Mouse (Mus musculus) heart, adult 8-10 months (tissue): ENCODE results near the gene Tpm1. TPM values are rescaled to one million over a fixed set of nuclear protein-coding genes. Genes with fewer than 3 reads are reported as not detected.
A peak's percentile ranks its signal among the peaks of the same experiment; 100 is the strongest.

ENCODE experiments used
- DNase-seq: peaks from one replicate; pipeline ENCODE4 v3.0.0; 2022; ENCODE audit warnings: low spot score
- total RNA-seq, 4 experiments: library from RNA; stranded (reverse); gene quantifications; 2 replicates each; pipeline ENCODE4 v1.2.4; 2022

Tpm1 gene
- total RNA-seq, 4 experiments from 2014 or later = 9,382 to 12,072 (median 10,190) TPM

DNA sequence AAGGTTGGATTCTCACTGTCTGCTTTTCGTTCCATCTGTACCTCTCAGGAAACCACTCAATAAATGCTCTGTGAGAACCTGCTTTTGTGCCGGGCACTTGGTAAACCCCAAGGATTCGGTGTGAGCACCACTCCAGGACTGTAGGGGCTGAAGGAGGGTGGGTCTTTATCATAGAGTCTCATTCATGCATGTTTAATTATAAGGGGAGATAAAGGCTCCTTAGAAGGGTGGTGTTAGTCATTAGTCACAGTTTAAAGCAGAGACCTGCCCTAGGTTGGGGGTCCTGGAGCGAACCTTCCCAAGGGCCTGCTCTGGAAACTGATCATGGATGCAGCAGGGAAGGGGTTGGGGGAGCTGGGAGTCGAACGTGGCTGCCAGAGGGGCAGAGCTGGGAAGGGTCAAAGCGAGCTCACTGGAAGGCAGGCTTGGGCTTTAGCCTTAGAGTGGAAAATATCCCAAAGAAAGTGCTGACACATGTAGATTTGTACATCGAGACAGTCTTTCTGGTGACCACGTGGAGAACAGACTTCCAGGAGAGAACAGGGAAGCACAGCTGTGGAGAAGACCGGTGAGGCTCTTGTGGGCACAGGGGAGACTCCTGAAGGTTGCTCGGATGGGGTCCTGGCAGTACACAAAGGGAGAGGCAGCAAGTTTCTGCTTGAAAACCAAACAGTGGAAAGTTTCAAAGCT is 60.9 kb downstream of the Tpm1 start:
- DNase-seq = no peak

DNA sequence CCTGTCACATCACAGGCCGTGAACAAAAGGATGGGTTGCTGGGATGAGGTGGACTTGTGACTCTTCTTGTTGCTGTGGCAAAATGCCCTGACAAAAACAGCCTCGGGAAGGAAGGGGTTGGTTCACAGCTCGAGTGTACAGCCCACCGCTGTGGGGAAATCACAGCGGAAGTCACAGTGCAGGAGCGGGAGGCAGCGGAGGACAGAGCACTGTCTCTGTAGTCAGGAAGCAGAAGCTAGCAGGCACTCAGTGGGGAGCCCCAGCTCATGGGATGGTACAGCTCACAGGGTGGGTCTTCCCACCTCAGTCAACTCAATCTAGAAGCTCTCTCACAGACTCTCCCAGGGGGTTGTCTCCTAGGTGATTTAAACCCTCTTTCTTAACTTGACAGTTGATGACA is 63.8 kb downstream of the Tpm1 start:
- DNase-seq = no peak

DNA sequence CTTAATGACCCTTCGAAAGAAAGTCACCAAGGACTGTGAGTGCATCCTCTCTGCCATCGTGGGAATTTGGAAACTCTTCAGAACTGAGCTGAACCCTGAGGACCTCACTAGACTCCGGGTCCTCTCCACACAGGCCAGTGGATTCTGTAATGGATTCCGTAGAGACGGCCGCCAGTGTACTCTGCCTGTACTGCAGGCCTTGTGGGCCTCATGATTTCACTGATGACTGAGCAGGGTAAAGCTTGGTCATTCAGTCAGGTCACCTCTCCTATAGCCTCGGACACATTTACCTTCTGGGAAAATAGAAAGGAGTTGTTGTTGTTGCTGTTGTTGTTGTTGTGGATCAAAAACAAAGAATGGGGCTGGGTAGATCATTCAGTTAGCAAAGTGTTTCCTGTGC is 67.1 kb downstream of the Tpm1 start:
- DNase-seq = no peak

DNA sequence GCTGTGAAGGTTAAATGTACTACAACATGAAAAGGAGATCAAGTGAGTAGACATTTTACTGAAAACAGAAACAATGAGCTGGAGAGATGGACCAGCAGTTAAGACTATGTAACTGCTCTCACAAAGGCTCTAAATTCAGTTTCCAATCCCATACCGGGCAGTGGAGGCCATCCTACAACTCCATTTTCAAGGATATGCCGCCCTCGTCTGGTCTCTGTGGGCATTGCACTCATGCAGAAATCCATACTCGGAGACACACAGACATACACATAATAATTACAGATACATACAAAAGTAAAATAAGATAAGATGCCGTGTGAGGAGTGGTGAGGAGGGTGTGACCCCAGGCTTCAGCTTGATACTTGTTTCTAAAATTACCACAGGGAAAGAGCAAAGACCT is 68.7 kb downstream of the Tpm1 start:
- peak; percentile 31 for DNase-seq

DNA sequence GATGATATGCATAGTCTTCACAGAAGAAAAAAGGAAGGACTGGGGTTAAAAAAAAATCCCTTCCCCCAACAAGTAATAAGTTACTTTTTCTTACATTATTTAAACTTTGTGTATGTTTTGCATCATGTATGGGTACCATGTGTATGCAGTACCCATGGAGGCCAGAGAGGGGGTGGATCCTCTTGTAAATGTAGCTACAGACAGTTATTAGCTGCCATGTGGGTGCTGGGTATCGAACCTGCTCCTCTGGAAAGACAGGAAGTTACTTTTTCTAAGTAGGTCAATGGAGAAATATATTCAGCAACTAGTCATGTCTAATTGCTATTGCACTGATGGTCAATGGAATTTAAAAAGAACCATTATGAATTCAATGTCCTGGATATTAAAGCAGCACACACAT is 70.7 kb downstream of the Tpm1 start:
- no peak for DNase-seq

DNA sequence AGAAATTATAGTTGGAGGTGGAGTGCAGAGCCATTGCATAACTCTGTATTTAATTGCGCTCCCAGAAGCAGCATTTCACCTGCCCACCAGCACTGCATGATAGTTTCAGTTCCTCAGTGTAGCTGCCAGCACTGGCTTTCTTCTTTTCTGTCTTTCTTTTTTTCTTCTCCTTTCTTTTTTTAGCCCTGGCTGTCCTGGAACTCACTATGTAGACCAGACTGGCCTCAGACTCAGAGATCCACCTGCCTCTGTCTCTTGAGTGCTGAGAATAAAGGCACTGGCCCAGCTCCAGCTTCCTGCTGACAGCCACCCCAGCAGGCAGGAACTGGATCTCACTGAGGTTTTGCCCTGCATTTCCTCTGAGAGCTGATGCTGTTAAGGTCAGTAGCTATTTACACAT is 71.2 kb downstream of the Tpm1 start:
- no peak for DNase-seq

DNA sequence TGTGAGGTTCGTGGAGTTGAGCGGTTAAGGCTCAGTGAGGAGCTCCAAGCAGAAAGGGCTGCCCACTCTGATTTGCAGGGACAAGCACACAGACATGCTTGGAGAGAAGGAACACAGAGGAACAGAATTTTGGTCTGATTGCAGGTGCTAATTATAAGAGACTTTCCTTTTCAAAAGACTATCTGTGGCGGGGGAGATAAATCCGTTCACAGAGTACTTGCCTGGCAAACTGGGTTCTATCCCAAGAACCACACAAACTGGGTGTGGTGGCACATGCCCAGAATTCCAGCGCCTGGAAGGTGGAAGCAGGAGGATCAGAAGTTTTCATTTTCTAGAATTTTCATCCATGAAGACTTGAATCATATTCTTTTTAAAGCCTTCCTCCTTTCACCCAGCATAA is 72.1 kb downstream of the Tpm1 start:
- DNase-seq = no peak

DNA sequence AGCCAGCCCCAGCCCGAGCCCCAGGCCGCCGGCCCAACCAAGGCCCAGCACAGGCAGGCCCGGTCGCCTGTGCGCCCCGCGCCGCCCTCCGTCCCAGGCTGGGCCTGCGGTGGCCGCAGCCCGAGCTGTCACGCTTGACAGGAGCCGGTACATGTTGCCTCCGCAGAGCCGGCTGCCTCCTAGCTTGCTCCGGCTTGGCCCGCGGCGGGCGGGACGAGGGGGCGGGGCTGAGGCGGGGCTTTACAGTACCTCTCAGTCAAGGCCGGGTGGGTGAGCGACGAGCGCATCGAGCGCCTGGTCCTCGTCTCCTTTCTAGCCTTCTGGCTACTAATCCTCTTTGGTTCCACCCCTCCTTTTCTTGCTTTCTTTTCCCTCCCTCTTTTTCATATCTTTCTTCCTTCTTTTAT is 74.0 kb downstream of the Tpm1 start, which contains the start of gene Lactb:
Gene Lactb (minus strand): TSS at position 246 of the 407 bp plus-strand sequence.
- DNase-seq = peak; percentile 93

DNA sequence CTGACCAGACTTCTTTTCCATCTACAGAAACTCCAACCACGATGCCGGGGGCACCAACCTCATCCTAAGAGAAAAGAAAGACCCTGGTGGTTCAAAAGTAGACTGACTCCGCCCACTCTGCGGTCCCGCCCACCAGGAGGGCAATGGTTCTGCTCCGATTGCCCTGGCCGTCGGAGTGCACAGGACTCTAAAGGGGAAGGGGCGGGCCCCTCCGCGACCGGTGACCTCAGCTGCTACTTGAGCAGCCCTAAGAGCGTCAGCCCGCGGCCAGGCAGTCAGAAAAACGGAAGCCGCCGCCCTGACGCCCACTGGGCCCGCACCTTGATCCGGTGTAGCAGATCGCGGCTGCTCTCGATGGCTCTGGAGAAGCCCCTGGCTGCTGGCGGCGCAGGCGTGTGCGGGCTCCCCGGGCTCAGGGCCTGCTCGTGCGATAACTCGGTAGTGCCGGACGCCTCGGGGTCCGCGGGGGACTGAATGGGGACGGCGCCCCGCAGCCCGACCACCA is 74.4 kb downstream of the Tpm1 start:
- peak; percentile 62 for DNase-seq

Other genes with a start within 250 kb of the Tpm1 start
- 1 to 10 TPM in 3 of 4 experiments, under 1 TPM in 1; 1.00 to 1.9 (median 1.2) TPM for gene Aph1c, start 214.7 kb downstream of the Tpm1 start, total RNA-seq
- gene Rab8b, start 129.7 kb downstream of the Tpm1 start, total RNA-seq = 1 to 10 TPM; 7.7 to 9.2 (median 8.2) TPM
- 100 to 1,000 TPM; 151 to 173 (median 164) TPM for gene Rps27l, start 103.3 kb downstream of the Tpm1 start, total RNA-seq
- 10 to 100 TPM; 22.8 to 26.6 (median 23.5) TPM for gene Lactb, start 73.9 kb downstream of the Tpm1 start, total RNA-seq